Mouse (Mus musculus): Measurements from ENCODE around the gene Urgcp. TPM values are rescaled to one million over a fixed set of nuclear protein-coding genes. Genes with fewer than 3 reads are reported as not detected.

Gene Urgcp
- polyA plus RNA-seq, 2 experiments, result 17.1 to 21.7 TPM

GRCm38 (mm10) chr11:5753755-5754154, 8.4 kb downstream of the Urgcp start:
- DNase-seq (ENCODE audit: low spot score) (no peak), ATAC-seq (ENCODE audit: low FRiP score, low read depth) (no peak)
- Histone ChIP-seq H3K27ac (replicated peaks; ENCODE audit: low read depth, low read length) (no peak overlapping the region), H3K36me3 (ENCODE audit: control insufficient read depth, insufficient read depth, low read length) (peaks cover 3% of the 10 kb centered on the region; the same call in 1 of the 2 replicates), H3K27me3 (ENCODE audit: control insufficient read depth, insufficient read depth, low read length) (no peaks in the 10 kb centered on the region), H3K9me3 (ENCODE audit: control insufficient read depth, low read length) (peaks cover 4% of the 10 kb centered on the region; the same call in 1 of the 2 replicates), H3K4me2 (replicated peaks; ENCODE audit: low read depth, low read length, severe bottlenecking) (no peak overlapping the region), H3K4me1 (ENCODE audit: control insufficient read depth, insufficient read depth, low read length) (no peaks in the 10 kb centered on the region), H3K4me3 (replicated peaks; ENCODE audit: low read length) (no peak overlapping the region), H3K9ac (ENCODE audit: low read depth, low read length, severe bottlenecking) (no peak overlapping the region)
- WGBS, result 83% methylated on average over 2 of the region's 2 CpGs
- TF ChIP-seq POLR2A (IDR thresholded peaks at IDR 0.05; ENCODE audit: borderline replicate concordance, extremely low read depth, insufficient read depth, insufficient read length), result no peak

GRCm38 (mm10) chr11:5744951-5745350, 17.2 kb downstream of the Urgcp start:
- no peak overlapping the region for H3K4me2 ChIP-seq (replicated peaks; ENCODE audit: low read depth, low read length, severe bottlenecking)
- no peak for TF ChIP-seq POLR2A (IDR thresholded peaks at IDR 0.05; ENCODE audit: borderline replicate concordance, extremely low read depth, insufficient read depth, insufficient read length)
- peaks cover 3% of the 10 kb centered on the region; the same call in 1 of the 2 replicates for H3K4me1 ChIP-seq (ENCODE audit: control insufficient read depth, insufficient read depth, low read length)
- ATAC-seq (ENCODE audit: low FRiP score, low read depth), result no peak
- H3K9me3 ChIP-seq (ENCODE audit: control insufficient read depth, low read length), result no peaks in the 10 kb centered on the region
- WGBS, result 59% methylated on average over 2 of the region's 2 CpGs
- DNase-seq (ENCODE audit: low spot score), result no peak
- H3K4me3 ChIP-seq (replicated peaks; ENCODE audit: low read length), result no peak overlapping the region
- no peak overlapping the region for H3K9ac ChIP-seq (ENCODE audit: low read depth, low read length, severe bottlenecking)
- no peaks in the 10 kb centered on the region for H3K36me3 ChIP-seq (ENCODE audit: control insufficient read depth, insufficient read depth, low read length)
- H3K27ac ChIP-seq (replicated peaks; ENCODE audit: low read depth, low read length), result no peak overlapping the region
- H3K27me3 ChIP-seq (ENCODE audit: control insufficient read depth, insufficient read depth, low read length), result no peaks in the 10 kb centered on the region

DNA sequence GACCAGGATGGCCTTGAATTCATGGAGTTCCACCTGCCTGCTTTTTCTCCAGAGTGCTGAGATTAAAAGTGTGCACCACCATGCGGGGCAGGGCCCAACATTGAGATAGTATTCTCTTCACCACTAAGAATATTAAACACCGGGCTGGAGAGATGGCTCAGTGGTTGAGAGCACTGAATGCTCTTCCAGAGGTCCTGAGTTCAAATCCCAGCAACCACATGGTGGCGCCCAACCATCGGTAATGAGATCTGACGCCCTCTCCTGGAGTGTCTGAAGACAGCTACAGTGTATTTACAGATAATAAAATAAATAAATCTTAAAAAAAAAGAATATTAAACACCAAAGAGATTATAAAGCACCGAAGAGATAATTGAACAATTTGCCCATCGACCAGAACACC, 20.1 kb downstream of the Urgcp start:
- Histone ChIP-seq H3K27me3 (ENCODE audit: control insufficient read depth, insufficient read depth, low read length) (no peaks in the 10 kb centered on the region), H3K4me2 (replicated peaks; ENCODE audit: low read depth, low read length, severe bottlenecking) (no peak overlapping the region), H3K4me3 (replicated peaks; ENCODE audit: low read length) (no peak overlapping the region), H3K9me3 (ENCODE audit: control insufficient read depth, low read length) (no peaks in the 10 kb centered on the region), H3K36me3 (ENCODE audit: control insufficient read depth, insufficient read depth, low read length) (no peaks in the 10 kb centered on the region), H3K9ac (ENCODE audit: low read depth, low read length, severe bottlenecking) (no peak overlapping the region), H3K4me1 (ENCODE audit: control insufficient read depth, insufficient read depth, low read length) (peaks cover 4% of the 10 kb centered on the region; the same call in 1 of the 2 replicates), H3K27ac (replicated peaks; ENCODE audit: low read depth, low read length) (no peak overlapping the region)
- WGBS, result 76% methylated on average over 7 of the region's 7 CpGs
- ATAC-seq (ENCODE audit: low FRiP score, low read depth) (no peak), DNase-seq (ENCODE audit: low spot score) (no peak)
- TF ChIP-seq POLR2A (IDR thresholded peaks at IDR 0.05; ENCODE audit: borderline replicate concordance, extremely low read depth, insufficient read depth, insufficient read length), result no peak

GRCm38 (mm10) chr11:5740965-5741627, 21.1 kb downstream of the Urgcp start:
- DNase-seq (ENCODE audit: low spot score) (peak; percentile 79), ATAC-seq (ENCODE audit: low FRiP score, low read depth) (peak; percentile 92)
- Histone ChIP-seq H3K4me2 (replicated peaks; ENCODE audit: low read depth, low read length, severe bottlenecking) (peak overlapping the region; percentile 81), H3K9ac (ENCODE audit: low read depth, low read length, severe bottlenecking) (peak overlapping the region; percentile 98), H3K4me3 (replicated peaks; ENCODE audit: low read length) (peak overlapping the region; percentile 86), H3K9me3 (ENCODE audit: control insufficient read depth, low read length) (no peaks in the 10 kb centered on the region), H3K27ac (replicated peaks; ENCODE audit: low read depth, low read length) (peak overlapping the region; percentile 86), H3K27me3 (ENCODE audit: control insufficient read depth, insufficient read depth, low read length) (no peaks in the 10 kb centered on the region), H3K36me3 (ENCODE audit: control insufficient read depth, insufficient read depth, low read length) (no peaks in the 10 kb centered on the region), H3K4me1 (ENCODE audit: control insufficient read depth, insufficient read depth, low read length) (peaks cover 4% of the 10 kb centered on the region; the same call in 1 of the 2 replicates)
- TF ChIP-seq POLR2A (IDR thresholded peaks at IDR 0.05; ENCODE audit: borderline replicate concordance, extremely low read depth, insufficient read depth, insufficient read length), result no peak
- under 1% methylated on average over 27 of the region's 50 CpGs for WGBS

GRCm38 (mm10) chr11:5740599-5740964, 21.6 kb downstream of the Urgcp start:
- Histone ChIP-seq H3K4me2 (replicated peaks; ENCODE audit: low read depth, low read length, severe bottlenecking) (peak overlapping the region; percentile 81), H3K27ac (replicated peaks; ENCODE audit: low read depth, low read length) (peak overlapping the region; percentile 86), H3K9ac (ENCODE audit: low read depth, low read length, severe bottlenecking) (peak overlapping the region; percentile 98), H3K9me3 (ENCODE audit: control insufficient read depth, low read length) (no peaks in the 10 kb centered on the region), H3K4me1 (ENCODE audit: control insufficient read depth, insufficient read depth, low read length) (peaks cover 4% of the 10 kb centered on the region; the same call in 1 of the 2 replicates), H3K4me3 (replicated peaks; ENCODE audit: low read length) (peak overlapping the region; percentile 86), H3K27me3 (ENCODE audit: control insufficient read depth, insufficient read depth, low read length) (no peaks in the 10 kb centered on the region), H3K36me3 (ENCODE audit: control insufficient read depth, insufficient read depth, low read length) (no peaks in the 10 kb centered on the region)
- WGBS, result 2% methylated on average over 23 of the region's 26 CpGs
- TF ChIP-seq POLR2A (IDR thresholded peaks at IDR 0.05; ENCODE audit: borderline replicate concordance, extremely low read depth, insufficient read depth, insufficient read length), result no peak
- ATAC-seq (ENCODE audit: low FRiP score, low read depth), result peak; percentile 53
- peak; percentile 20 for DNase-seq (ENCODE audit: low spot score)
